Mouse (Mus musculus) hindbrain, embryonic 13.5 days (tissue): ENCODE results near the gene Ccdc88a. TPM values are rescaled to one million over a fixed set of nuclear protein-coding genes. Genes with fewer than 3 reads are reported as not detected.

Experiments
- ATAC-seq: fragments of 200-750 bp; cut with Nextera tagmentation; 2 replicates; pipeline ENCODE4 v1.8.0; 2017; ENCODE audit warnings: moderate TSS enrichment; ENCODE audit not compliant: low FRiP score
- H3K27ac ChIP-seq: fragments of 300-500 bp; sonication (generic); 2 replicates; pipeline ENCODE4 v1.5.1; 2015; ENCODE audit warnings: inconsistent platforms, mild to moderate bottlenecking, moderate library complexity
- H3K27me3 ChIP-seq: fragments of 300-500 bp; sonication (generic); 2 replicates; pipeline ENCODE4 v1.6.1; 2015; ENCODE audit warnings: mild to moderate bottlenecking, inconsistent platforms
- H3K36me3 ChIP-seq: fragments of 300-500 bp; sonication (generic); 2 replicates; pipeline ENCODE4 v1.6.1; 2015; ENCODE audit warnings: mild to moderate bottlenecking, inconsistent platforms
- H3K4me1 ChIP-seq: fragments of 300-500 bp; sonication (generic); replicated peaks from 2 replicates; pipeline ENCODE4 v1.6.1; 2015; ENCODE audit warnings: inconsistent platforms
- H3K4me2 ChIP-seq: fragments of 300-500 bp; sonication (generic); 2 replicates; pipeline ENCODE4 v1.6.1; 2015; ENCODE audit warnings: inconsistent platforms, mild to moderate bottlenecking, moderate library complexity
- H3K4me3 ChIP-seq: fragments of 300-500 bp; sonication (generic); 2 replicates; pipeline ENCODE4 v1.5.1; 2015; ENCODE audit warnings: mild to moderate bottlenecking, inconsistent platforms
- H3K9ac ChIP-seq: fragments of 300-500 bp; sonication (generic); 2 replicates; pipeline ENCODE4 v1.6.1; 2015; ENCODE audit warnings: mild to moderate bottlenecking, inconsistent platforms
- H3K9me3 ChIP-seq: fragments of 300-500 bp; sonication (generic); 2 replicates; pipeline ENCODE4 v1.6.1; 2016; ENCODE audit warnings: inconsistent platforms
- WGBS: fragments of 180-500 bp; shearing (Covaris S2); methylation state at CpG from one replicate; pipeline ENCODE4 v1.1.7; 2015; 5-methylcytosine and 5-hydroxymethylcytosine counted together
- polyA plus RNA-seq: library from polyadenylated mRNA; unstranded; fragments of >200 nt; fragmentation: Nextera tagmentation; extraction: Ambion mirVana; gene quantifications from 2 replicates; pipeline ENCODE4 v1.2.1, GENCODE M21; 2015

The Ccdc88a gene
- polyA plus RNA-seq, 1 experiment from 2014 or later: 77.0 TPM

GRCm38 (mm10) chr11:29496962-29497361, 123.5 kb downstream of the Ccdc88a start:
- Histone ChIP-seq H3K4me3 (no peak overlapping the region), H3K36me3 (peaks cover 48% of the 10 kb centered on the region), H3K27ac (no peak overlapping the region), H3K27me3 (no peaks in the 10 kb centered on the region), H3K4me1 (no peaks in the 10 kb centered on the region), H3K9me3 (no peaks in the 10 kb centered on the region), H3K9ac (no peak overlapping the region), H3K4me2 (no peak overlapping the region)
- no peak for ATAC-seq
- WGBS: 92% methylated on average over 3 of the region's 3 CpGs

GRCm38 (mm10) chr11:29503948-29504893, 130.8 kb downstream of the Ccdc88a start:
- Histone ChIP-seq H3K9me3 (no peaks in the 10 kb centered on the region), H3K4me1 (no peaks in the 10 kb centered on the region), H3K4me3 (no peak overlapping the region), H3K4me2 (no peak overlapping the region), H3K27ac (no peak overlapping the region), H3K27me3 (no peaks in the 10 kb centered on the region), H3K36me3 (peaks cover 41% of the 10 kb centered on the region), H3K9ac (no peak overlapping the region)
- WGBS: 94% methylated on average over 10 of the region's 10 CpGs
- ATAC-seq: no peak

- H3K4me3 ChIP-seq: no peak overlapping the region
- no peaks in the 10 kb centered on the region for H3K27me3 ChIP-seq
- H3K36me3 ChIP-seq: peaks cover 40% of the 10 kb centered on the region
- H3K9me3 ChIP-seq: no peaks in the 10 kb centered on the region
- WGBS: 92% methylated on average over 2 of the region's 2 CpGs
- H3K9ac ChIP-seq: no peak overlapping the region
- ATAC-seq: no peak
- H3K27ac ChIP-seq: no peak overlapping the region
- no peaks in the 10 kb centered on the region for H3K4me1 ChIP-seq
- H3K4me2 ChIP-seq: no peak overlapping the region
Observed at GRCm38 (mm10) chr11:29504899-29505625, 131.6 kb downstream of the Ccdc88a start.

- no peak overlapping the region for H3K4me2 ChIP-seq
- no peaks in the 10 kb centered on the region for H3K27me3 ChIP-seq
- 94% methylated on average over 1 of the region's 1 CpGs for WGBS
- peaks cover 26% of the 10 kb centered on the region for H3K36me3 ChIP-seq
- peaks cover 8% of the 10 kb centered on the region; the same call in 1 of the 2 replicates for H3K4me1 ChIP-seq
- no peak overlapping the region for H3K9ac ChIP-seq
- ATAC-seq: no peak
- H3K9me3 ChIP-seq: no peaks in the 10 kb centered on the region
- H3K27ac ChIP-seq: no peak overlapping the region
- no peak overlapping the region for H3K4me3 ChIP-seq
Observed at GRCm38 (mm10) chr11:29509421-29509820, 136.0 kb downstream of the Ccdc88a start.

GRCm38 (mm10) chr11:29512818-29513535, 139.5 kb downstream of the Ccdc88a start:
- Histone ChIP-seq H3K27ac (no peak overlapping the region), H3K4me3 (no peak overlapping the region), H3K36me3 (peaks cover 12% of the 10 kb centered on the region), H3K9me3 (no peaks in the 10 kb centered on the region), H3K9ac (no peak overlapping the region), H3K4me2 (no peak overlapping the region), H3K4me1 (peaks cover 12% of the 10 kb centered on the region; the same call in 1 of the 2 replicates), H3K27me3 (no peaks in the 10 kb centered on the region)
- WGBS: 93% methylated on average over 4 of the region's 4 CpGs
- ATAC-seq: no peak

GRCm38 (mm10) chr11:29514325-29514681, 140.8 kb downstream of the Ccdc88a start:
- Histone ChIP-seq H3K36me3 (peaks cover 12% of the 10 kb centered on the region), H3K4me2 (peak overlapping the region; percentile 66), H3K9ac (peak overlapping the region; percentile 76), H3K9me3 (no peaks in the 10 kb centered on the region), H3K4me3 (peak overlapping the region; percentile 54), H3K27me3 (no peaks in the 10 kb centered on the region), H3K27ac (peak overlapping the region; percentile 77; the same call in 1 of the 2 replicates), H3K4me1 (peaks cover 12% of the 10 kb centered on the region; the same call in 1 of the 2 replicates)
- peak; percentile 2; the same call in 1 of the 2 replicates for ATAC-seq
- WGBS: 24% methylated on average over 10 of the region's 10 CpGs

GRCm38 (mm10) chr11:29514682-29515412, 141.4 kb downstream of the Ccdc88a start, which contains the start of gene Prorsd1:
TSS of gene Prorsd1 (minus strand) at chr11:29515033.
- ATAC-seq: peak; percentile 98
- H3K27ac ChIP-seq: peak within 1 kb of the TSS; percentile 77
- WGBS: 4% methylated on average over 40 of the region's 40 CpGs
- peak within 1 kb of the TSS; percentile 66 for H3K4me2 ChIP-seq
- H3K36me3 ChIP-seq: peaks cover 10% of the 10 kb centered on the region
- no peaks in the 10 kb centered on the region for H3K9me3 ChIP-seq
- H3K9ac ChIP-seq: peak within 1 kb of the TSS; percentile 76
- no peaks in the 10 kb centered on the region for H3K27me3 ChIP-seq
- peak within 1 kb of the TSS; percentile 54 for H3K4me3 ChIP-seq
- H3K4me1 ChIP-seq: peaks cover 12% of the 10 kb centered on the region; the same call in 1 of the 2 replicates

GRCm38 (mm10) chr11:29525988-29526794, 152.7 kb downstream of the Ccdc88a start, which contains the start of gene Mtif2:
TSS of gene Mtif2 (plus strand) at chr11:29526408.
- 3% methylated on average over 47 of the region's 47 CpGs for WGBS
- peaks cover 14% of the 10 kb centered on the region for H3K36me3 ChIP-seq

GRCm38 (mm10) chr11:29538201-29538600, 164.7 kb downstream of the Ccdc88a start:
- Histone ChIP-seq H3K36me3 (peaks cover 77% of the 10 kb centered on the region), H3K4me3 (no peak overlapping the region), H3K27ac (no peak overlapping the region), H3K27me3 (no peaks in the 10 kb centered on the region), H3K4me1 (no peaks in the 10 kb centered on the region), H3K9ac (no peak overlapping the region), H3K4me2 (no peak overlapping the region), H3K9me3 (no peaks in the 10 kb centered on the region)
- WGBS: 98% methylated on average over 1 of the region's 1 CpGs
- ATAC-seq: no peak

More at GRCm38 (mm10) chr11:29525988-29526794, 152.7 kb downstream of the Ccdc88a start, which contains the start of gene Mtif2:
- Histone ChIP-seq H3K9me3 (no peaks in the 10 kb centered on the region), H3K9ac (peak within 1 kb of the TSS; percentile 85), H3K27ac (peak within 1 kb of the TSS; percentile 92), H3K4me2 (peak within 1 kb of the TSS; percentile 73), H3K4me3 (peak within 1 kb of the TSS; percentile 70), H3K27me3 (no peaks in the 10 kb centered on the region), H3K4me1 (peaks cover 15% of the 10 kb centered on the region)
- peak; percentile 97 for ATAC-seq

GRCm38 (mm10) chr11:29544225-29544945, 170.9 kb downstream of the Ccdc88a start:
- H3K27ac ChIP-seq: no peak overlapping the region
- H3K9ac ChIP-seq: no peak overlapping the region
- H3K4me2 ChIP-seq: no peak overlapping the region
- no peak for ATAC-seq
- peaks cover 55% of the 10 kb centered on the region for H3K36me3 ChIP-seq
- no peaks in the 10 kb centered on the region for H3K27me3 ChIP-seq
- WGBS: 89% methylated on average over 3 of the region's 3 CpGs
- H3K4me1 ChIP-seq: peaks cover 13% of the 10 kb centered on the region
- no peaks in the 10 kb centered on the region for H3K9me3 ChIP-seq
- no peak overlapping the region for H3K4me3 ChIP-seq
